Mouse (Mus musculus) layer of hippocampus, postnatal 36 days (tissue): ENCODE measurements around the gene Capg. TPM values are rescaled to one million over a fixed set of nuclear protein-coding genes. Genes with fewer than 3 reads are reported as not detected.

Experiments
- DNase-seq, 2 experiments: peaks; one replicate each; pipeline ENCODE4 v3.0.0; 2022
- total RNA-seq, 2 experiments: library from RNA; stranded (reverse); gene quantifications; 2 replicates each; pipeline ENCODE4 v1.2.3; 2021

Capg gene
- total RNA-seq, 2 experiments from 2014 or later: 2.3 to 2.9 TPM

GRCm38 (mm10) chr6:72571826-72572225, 27.6 kb downstream of the Capg start:
- no peak for DNase-seq

DNA sequence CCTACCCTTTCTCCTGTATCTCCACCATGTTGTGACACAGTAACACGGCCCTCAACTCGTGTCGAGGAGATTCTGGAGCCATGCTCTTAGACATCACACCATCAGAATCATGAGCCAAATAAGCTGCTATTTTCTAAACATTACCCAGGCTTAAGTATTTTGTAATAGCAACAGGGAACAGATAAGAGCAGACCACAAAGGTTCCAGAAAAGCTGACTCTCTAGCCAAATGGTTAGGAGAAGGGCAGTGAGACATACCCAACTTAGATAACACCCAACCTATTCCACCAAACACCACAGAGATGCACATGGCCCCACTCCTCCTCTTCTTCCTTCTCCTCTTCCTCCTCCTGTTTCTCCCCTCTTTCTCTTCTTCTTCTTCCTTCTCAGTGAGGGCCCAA, 31.9 kb downstream of the Capg start:
- DNase-seq: no peak

DNA sequence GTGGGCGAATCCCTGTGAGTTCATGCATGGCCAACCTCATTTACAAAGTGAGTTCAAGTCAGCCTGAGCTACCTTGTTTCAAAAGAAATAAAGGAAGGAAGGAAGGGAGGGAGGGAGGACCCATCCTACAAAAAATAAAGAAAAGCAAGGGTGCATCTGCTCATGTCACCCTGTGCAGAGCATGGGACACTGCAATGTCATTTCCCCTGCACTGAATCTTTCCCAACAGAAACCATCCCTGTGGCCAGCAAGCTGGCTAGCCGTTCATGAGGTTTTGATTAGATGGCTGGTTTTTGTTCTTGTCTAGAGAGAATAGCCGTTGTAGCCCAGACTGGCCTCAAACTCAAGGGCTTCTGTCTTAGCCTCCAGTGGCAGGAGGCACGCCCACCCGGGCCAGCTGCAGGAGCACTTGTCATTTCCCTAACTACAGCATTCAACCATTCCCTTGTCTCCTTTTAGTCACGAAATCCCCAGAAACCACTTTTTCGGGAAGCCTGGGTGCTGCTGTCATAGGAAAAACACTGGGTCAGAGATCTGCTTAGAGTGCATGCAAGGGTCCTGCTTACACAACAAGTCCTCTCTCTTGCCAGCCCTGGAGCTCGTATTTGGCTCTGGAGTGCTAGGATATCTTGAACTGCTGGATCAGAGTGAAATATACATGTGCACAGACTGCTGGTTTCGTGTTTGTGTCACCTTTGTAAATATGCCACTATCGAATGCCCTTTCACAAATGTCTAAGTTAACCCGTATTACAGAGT, 37.6 kb downstream of the Capg start:
- no peak for DNase-seq

DNA sequence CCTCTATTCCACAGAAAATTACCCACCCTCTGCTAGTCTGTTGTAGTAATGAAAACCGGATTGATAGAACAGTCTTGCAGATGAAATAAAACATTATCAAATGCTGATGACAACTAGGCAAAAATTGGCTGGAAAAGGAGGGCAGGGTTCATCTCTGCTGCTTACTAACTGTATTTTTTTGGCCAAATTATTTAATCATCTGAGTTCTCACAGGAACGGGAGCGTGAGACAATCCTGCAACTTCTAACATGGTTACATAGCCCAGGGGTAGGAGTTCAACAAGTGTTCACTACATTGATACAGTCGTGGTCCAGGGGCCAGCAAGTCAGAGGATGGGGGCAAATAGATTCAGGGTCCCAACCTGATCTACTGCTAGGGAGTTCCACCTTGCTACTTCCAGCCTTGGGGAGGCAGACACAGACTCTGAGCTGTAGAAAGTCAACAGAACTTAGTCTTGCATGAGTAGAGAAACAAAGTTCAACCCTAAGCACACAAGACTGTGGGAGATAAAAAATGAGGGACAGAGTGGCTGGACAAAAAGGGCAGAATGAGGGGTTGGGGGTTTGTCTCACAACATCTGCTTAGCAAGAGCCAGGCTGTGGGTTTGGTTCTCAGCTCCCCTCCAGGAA, 39.1 kb downstream of the Capg start:
- DNase-seq: no peak

- no peak for DNase-seq
These were observed 40.0 kb downstream of the Capg start for GRCm38 (mm10) chr6:72584154-72584553.

DNA sequence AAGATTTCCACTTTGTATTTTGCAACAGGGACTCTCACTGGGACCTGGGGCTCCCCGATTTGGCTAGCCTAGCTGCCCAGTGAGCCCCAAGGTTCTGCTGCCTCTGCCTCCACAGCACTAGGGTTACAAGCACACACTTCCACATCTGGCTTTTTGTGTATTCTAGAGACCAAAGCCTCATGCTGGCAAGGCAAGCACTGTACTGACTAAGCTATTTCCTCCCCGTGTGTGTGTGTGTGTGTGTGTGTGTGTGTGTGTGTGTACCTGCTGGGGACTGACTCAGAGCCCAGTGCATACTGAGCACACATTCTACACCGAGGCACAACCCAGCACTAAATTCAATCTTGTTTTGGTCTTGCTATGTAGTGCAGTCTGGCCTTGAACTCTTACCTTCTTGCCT, 42.5 kb downstream of the Capg start:
- DNase-seq: no peak

- no peak for DNase-seq
These were observed 44.1 kb downstream of the Capg start for GRCm38 (mm10) chr6:72588307-72588706.

DNA sequence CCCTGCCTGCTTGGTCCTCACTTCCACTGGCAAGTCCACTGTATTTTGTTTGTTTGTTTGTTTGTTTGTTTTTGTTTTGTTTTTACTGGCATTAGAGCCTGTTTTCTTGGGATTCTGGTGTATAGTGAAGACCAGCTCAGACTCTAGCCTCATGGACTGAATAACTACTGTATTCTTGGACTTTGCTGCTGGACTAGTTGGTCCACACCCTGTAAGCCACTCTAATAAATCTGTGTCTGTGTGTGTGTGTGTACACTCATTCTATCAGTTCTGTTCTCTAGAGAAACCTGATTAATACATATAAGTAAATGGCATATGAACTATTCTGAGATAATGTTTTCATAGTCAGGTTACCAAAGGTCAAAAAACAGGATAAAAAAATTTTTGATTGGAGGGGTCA, 45.9 kb downstream of the Capg start:
- DNase-seq: no peak

DNA sequence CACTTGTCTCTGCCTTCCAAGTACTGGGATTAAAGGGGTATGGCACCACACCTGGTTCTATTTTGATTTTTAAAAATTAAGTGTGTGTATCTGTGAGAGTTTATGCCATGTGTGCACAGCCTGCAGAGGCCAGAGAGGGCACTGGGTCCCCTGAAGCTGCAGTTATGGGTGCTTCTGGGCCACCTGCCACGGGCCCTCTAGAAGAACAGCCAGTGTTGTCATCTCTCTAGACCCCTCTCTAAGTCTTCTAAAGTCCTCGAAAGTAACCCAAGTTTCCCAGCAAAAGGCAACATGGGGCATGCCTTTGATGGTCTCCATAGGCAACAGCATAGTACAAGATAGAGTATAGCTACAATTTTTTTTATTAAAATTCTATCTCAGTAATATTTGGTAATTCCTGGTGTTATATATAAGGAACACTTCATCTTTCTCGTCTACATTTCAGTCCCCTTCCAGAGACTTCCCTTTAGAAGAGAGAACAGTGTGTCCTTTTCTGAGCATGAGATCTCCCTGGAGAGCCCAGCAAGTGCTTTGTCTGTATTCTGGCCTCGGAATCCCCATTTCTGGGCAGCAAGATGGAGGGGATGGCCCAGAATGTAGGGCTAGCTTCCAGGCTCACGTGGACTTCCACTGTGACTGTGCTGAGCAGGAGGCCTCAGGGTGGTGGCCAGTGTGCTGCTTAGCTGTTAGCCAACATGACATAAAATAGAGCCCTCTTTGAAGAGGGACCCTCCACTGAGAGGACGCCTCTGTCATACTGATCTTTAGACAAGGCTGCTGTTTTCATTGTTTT, 49.0 kb downstream of the Capg start:
- DNase-seq: peak in 1 of 2 experiments; percentile 26

DNA sequence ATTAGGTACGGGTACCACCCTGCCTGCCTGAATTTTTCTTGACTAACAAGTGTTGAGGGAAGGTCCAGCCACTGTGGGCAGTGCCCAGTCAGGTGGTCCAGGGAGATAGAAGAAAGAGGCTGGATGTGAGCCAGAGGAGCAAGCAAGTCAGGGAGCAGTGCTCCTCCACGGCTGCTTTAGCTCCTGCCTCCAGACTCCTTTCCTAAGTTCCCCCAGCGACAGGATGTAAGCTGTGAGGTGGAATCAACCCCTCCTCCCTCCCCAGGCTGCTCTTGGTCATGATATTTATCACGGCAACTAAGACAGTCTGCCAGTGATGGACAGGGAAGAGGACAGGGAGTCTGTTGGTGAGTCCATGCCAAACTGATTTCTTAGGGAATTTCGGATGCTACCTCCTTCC, 49.7 kb downstream of the Capg start:
- no peak for DNase-seq

- DNase-seq: no peak
These were observed 53.1 kb downstream of the Capg start for GRCm38 (mm10) chr6:72597083-72597874.

- peak; percentile 85 to 88 for DNase-seq
These were observed 54.0 kb downstream of the Capg start, which contains the start of the genes Elmod3 and Retsat for GRCm38 (mm10) chr6:72597956-72598753. TSS of gene Elmod3 (minus strand) at chr6:72598413. TSS of gene Retsat (plus strand) at chr6:72598475.

GRCm38 (mm10) chr6:72598791-72599557, 54.8 kb downstream of the Capg start:
- no peak for DNase-seq

DNA sequence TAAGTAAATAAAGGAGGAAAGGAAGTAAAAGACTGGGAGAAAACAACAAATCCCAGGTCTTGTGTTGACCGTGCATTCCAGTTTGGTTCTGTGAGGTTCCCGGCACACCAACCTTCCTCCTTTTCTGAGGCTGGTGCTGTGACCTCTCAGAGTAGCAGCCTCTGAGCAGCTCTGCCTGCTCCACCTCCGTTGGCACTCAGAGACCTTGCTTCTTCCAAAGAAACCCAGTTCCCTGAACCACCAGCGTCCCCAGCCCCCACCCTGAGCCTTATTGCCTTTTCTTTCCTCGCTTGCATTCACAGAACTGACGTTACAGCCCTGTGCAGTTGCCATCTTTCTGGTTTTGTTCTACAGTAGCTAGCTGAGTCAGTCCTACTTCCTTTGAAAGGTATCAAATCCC, 56.0 kb downstream of the Capg start:
- no peak for DNase-seq

DNA sequence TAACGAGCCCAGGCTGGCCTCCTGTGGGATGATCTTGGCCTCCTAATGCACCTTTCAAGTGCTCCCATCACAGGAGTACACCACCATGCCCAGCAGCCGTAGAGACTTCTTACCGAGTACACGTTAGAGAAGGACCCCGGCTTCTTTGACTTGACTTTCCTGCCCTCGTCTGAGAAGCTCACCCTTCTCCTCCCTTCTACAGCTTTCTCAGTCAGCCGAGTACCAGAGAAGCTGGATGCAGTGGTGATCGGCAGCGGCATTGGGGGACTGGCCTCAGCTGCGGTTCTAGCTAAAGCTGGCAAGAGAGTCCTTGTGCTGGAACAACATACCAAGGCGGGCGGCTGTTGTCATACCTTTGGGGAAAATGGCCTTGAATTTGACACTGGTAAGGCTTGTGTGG, 56.6 kb downstream of the Capg start:
- no peak for DNase-seq

DNA sequence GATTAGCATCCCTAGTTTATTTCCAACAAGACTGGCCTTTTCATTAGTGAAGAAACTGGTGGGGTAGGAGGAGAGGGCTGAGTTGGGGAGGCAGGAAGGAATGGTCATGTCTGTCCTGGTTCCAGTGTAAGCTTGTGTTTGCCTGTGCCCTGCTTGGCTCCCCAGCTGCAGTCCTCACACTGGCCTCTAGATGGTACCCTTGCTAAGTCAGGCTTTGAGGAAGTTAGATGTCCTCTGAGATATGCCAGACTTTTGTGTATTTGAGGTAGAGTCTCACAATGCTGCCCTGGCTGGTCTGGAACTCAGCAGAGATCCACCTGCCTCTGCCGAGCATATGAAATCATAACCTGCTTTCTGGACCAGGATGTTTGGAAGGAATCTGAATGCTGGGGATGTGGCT, 57.5 kb downstream of the Capg start:
- DNase-seq: peak; percentile 68 to 73

GRCm38 (mm10) chr6:72604066-72604465, 59.9 kb downstream of the Capg start:
- no peak for DNase-seq

- no peak for DNase-seq
These were observed 62.9 kb downstream of the Capg start for GRCm38 (mm10) chr6:72607060-72607459.

DNA sequence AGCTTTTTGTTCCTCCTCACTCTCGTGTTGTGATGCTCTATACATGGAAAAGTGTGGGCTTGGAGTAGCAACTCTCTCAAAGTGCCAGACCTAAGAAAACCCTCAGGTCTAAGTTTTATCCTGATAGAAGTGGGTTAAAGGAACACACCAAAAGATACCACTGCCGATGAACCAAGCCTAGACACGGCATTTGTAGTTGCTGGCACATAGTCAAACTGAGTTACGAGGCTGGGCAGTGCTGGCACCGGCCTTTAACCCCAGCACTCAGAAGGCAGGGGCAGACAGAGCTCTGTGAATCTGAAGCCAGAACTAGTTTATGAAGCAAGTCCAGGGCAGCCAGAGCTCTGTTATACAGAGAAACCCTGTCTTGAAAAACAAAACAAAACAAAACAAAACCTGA, 63.5 kb downstream of the Capg start:
- no peak for DNase-seq

DNA sequence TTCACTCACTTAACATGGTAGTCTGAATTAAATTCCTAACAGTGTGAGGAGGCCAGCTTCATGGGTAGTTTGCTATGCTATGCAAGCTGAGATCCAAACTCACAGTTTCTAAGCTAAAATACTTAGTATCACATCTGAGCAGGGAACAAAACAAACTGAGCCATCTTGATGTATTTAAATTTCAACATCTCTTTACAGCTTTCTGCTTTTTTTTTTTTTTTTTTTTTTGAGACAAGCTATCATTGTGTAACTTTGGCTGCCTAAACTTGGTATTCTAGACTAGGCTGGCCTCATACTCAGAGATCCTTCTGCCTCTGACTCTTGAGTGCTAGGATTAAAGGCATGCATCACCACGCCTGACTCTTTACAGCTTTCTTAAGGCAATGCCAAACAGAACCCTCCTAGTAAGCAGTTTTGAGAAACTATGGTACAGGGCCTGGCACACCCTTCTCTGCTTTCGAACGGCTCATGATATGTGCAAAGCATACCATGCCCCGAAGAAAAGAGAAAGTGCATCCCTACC, 64.5 kb downstream of the Capg start:
- no peak for DNase-seq

- DNase-seq: no peak
These were observed 66.1 kb downstream of the Capg start for GRCm38 (mm10) chr6:72610261-72610660.
